Mouse (Mus musculus) cortical plate, adult 2 months (tissue): Measurements from ENCODE around the gene Mib2. TPM values are rescaled to one million over a fixed set of nuclear protein-coding genes. Genes with fewer than 3 reads are reported as not detected.
A peak's percentile ranks its signal among the peaks of the same experiment; 100 is the strongest.
"Not testable (repeated sequence)": the region's sequence is repeated elsewhere in the genome, so short reads cannot be mapped to it uniquely, and the experiment has no call there.

Source experiments
- H3K27ac ChIP-seq: fragments of 200-500 bp; 2 replicates; pipeline ENCODE4 v1.5.1; 2012; ENCODE audit warnings: low read length, control low read depth, inconsistent platforms; ENCODE audit not compliant: insufficient read depth
- H3K4me1 ChIP-seq: fragments of 200-500 bp; 2 replicates; pipeline ENCODE4 v1.6.1; 2011; ENCODE audit warnings: low read length; ENCODE audit not compliant: control insufficient read depth, insufficient read depth
- H3K4me3 ChIP-seq: fragments of 200-500 bp; 2 replicates; pipeline ENCODE4 v1.5.1; 2011; ENCODE audit warnings: mild to moderate bottlenecking, low read length, control low read depth; ENCODE audit not compliant: insufficient read depth
- CTCF ChIP-seq: fragments of 200-500 bp; IDR thresholded peaks from 2 replicates; pipeline ENCODE4 v1.5.1; 2011; ENCODE audit warnings: mild to moderate bottlenecking, control low read depth, low read length; ENCODE audit not compliant: insufficient read depth; ENCODE audit errors: extremely low read depth
- POLR2A ChIP-seq: fragments of 200-500 bp; IDR thresholded peaks from 2 replicates; pipeline ENCODE4 v1.6.1; 2011; ENCODE audit warnings: mild to moderate bottlenecking, low read length, control low read depth; ENCODE audit not compliant: insufficient read depth; ENCODE audit errors: extremely low read depth
- polyA plus RNA-seq: library from polyadenylated mRNA; depleted of rRNA; stranded (reverse); fragments of >200 nt; gene quantifications from 2 replicates; pipeline ENCODE4 v1.2.3, GENCODE M21; 2012

Gene Mib2
- polyA plus RNA-seq, 1 experiment: 153 TPM

DNA sequence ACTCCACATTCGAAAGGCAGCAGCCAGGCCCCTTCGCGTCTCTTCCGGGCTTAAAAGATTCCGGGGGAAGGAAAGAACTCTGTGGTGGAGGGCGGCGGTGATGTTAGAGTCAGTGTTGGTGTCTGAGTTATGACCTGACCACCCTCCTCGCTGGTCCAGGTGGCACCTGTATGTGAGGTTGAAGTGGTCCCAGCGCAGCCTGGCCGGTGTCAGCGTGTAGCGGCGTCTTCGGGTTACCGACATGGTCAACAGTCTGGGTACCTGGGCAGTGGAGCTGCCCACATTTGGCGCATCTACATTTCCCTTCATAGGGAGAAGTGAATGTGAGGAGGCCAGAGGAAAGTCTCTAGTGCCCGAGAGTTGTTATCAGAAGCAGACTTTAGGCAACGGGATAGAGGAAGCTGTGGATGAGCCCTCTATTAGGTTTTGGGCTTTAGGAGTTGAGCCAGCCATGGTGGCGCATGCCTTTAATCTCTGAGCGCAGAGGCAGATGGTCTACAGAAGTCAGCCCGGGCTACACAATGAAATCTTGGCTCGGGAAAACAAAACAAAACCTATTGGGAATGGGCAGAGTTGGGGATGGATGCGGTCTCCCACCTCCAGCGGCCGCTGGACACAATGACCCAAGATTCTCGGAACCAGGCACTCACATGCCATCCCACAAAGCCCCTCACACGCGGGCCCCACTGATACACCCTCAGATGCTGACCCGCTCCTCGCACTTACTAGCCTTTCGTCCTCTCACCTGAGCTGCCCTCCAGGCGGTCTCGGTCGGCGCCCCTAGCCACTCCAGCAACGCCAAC is 16.5 kb downstream of the Mib2 start:
- no peak overlapping the region for H3K4me3 ChIP-seq
- TF ChIP-seq CTCF (no peak), POLR2A (no peak)
- H3K4me1 ChIP-seq: no peaks in the 10 kb centered on the region
- no peak overlapping the region for H3K27ac ChIP-seq

- Histone ChIP-seq H3K27ac (no peak overlapping the region), H3K4me1 (no peaks in the 10 kb centered on the region), H3K4me3 (no peak overlapping the region)
- TF ChIP-seq POLR2A (no peak), CTCF (no peak)
Observed at GRCm38 (mm10) chr4:155651553-155652269, 17.3 kb downstream of the Mib2 start.

- TF ChIP-seq POLR2A (no peak), CTCF (no peak)
- Histone ChIP-seq H3K4me1 (no peaks in the 10 kb centered on the region), H3K27ac (no peak overlapping the region), H3K4me3 (no peak overlapping the region)
Observed at GRCm38 (mm10) chr4:155649355-155649754, 19.6 kb downstream of the Mib2 start.

- H3K4me3 ChIP-seq: no peak overlapping the region
- H3K27ac ChIP-seq: no peak overlapping the region
- TF ChIP-seq CTCF: no peak
- TF ChIP-seq POLR2A: no peak
- H3K4me1 ChIP-seq: no peaks in the 10 kb centered on the region
Observed at GRCm38 (mm10) chr4:155645721-155646120, 23.3 kb downstream of the Mib2 start.

- H3K4me1 ChIP-seq, H3K27ac ChIP-seq, H3K4me3 ChIP-seq: not testable (repeated sequence)
Observed at GRCm38 (mm10) chr4:155645308-155645707, 23.7 kb downstream of the Mib2 start, which contains the start of gene Gm10563. Gene Gm10563 (minus strand): TSS chr4:155645408.

DNA sequence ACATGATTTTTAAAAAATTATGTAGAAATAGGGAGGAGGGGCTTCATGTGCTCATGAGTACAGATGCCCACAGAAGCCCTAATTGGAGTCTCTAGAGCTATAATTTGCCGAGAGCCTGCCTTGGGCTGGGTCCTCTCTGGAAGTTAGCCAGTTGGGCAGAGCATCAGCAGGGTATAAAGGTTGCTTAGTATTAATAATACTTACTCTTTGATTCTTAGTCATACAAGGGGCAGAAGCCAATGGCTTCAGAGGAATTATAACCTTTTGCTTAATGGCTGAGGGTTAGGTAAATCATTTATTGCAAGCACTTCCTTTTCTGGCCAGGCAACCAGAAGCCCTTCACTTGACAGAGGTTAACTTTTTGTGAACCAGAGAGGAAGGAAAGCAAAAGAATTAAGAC is 25.5 kb downstream of the Mib2 start:
- H3K4me3 ChIP-seq: no peak overlapping the region
- TF ChIP-seq POLR2A (no peak), CTCF (no peak)
- no peak overlapping the region for H3K27ac ChIP-seq
- H3K4me1 ChIP-seq: no peaks in the 10 kb centered on the region

- no peak overlapping the region for H3K27ac ChIP-seq
- TF ChIP-seq POLR2A: no peak
- no peak for TF ChIP-seq CTCF
- no peaks in the 10 kb centered on the region for H3K4me1 ChIP-seq
- no peak overlapping the region for H3K4me3 ChIP-seq
Observed at GRCm38 (mm10) chr4:155635766-155636499, 33.1 kb downstream of the Mib2 start.

DNA sequence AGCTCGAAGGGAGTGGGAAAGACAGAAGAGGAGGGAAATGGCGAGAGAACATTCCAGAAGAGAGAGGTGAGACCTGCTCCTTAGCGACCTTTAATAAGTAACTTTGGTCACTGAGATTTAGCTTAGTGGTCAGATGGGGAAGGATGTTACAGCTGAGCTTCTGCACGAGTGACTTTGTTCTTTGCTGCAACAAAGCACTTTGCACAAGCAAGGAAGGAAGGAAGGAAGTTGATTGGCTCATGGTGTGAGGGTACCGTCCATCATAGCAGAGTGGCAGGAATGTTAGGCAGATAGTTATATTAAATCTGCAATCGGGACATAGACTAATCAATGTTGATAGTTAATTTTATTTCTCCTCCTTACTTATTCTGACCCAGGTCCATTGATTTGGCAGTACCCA is 38.7 kb downstream of the Mib2 start:
- TF ChIP-seq CTCF (no peak), POLR2A (no peak)
- Histone ChIP-seq H3K4me1 (no peaks in the 10 kb centered on the region; the same call in 1 of the 2 replicates), H3K4me3 (no peak overlapping the region), H3K27ac (no peak overlapping the region)

GRCm38 (mm10) chr4:155624338-155625291 is 44.4 kb downstream of the Mib2 start, which contains the start of gene Cdk11b:
Gene Cdk11b (plus strand): TSS chr4:155624854.
- peak within 1 kb of the TSS; percentile 63 for H3K4me3 ChIP-seq

More at GRCm38 (mm10) chr4:155624338-155625291, 44.4 kb downstream of the Mib2 start, which contains the start of gene Cdk11b:
- Histone ChIP-seq H3K4me1 (no peaks in the 10 kb centered on the region; the same call in 1 of the 2 replicates), H3K27ac (peak within 1 kb of the TSS; percentile 69)
- TF ChIP-seq CTCF (no peak), POLR2A (peak; percentile 91)
